Mouse (Mus musculus) limb, embryonic 12.5 days (tissue): ENCODE measurements around the gene Plekha7. TPM values are rescaled to one million over a fixed set of nuclear protein-coding genes. Genes with fewer than 3 reads are reported as not detected.

Experiments
- ATAC-seq: fragments of 200-750 bp; cut with Nextera tagmentation; 2 replicates; pipeline ENCODE4 v1.8.0; 2017; ENCODE audit warnings: low read depth, moderate TSS enrichment; ENCODE audit not compliant: insufficient number of reproducible peaks, insufficient read depth, low FRiP score, low TSS enrichment
- H3K27ac ChIP-seq: fragments of 300-500 bp; sonication (generic); 2 replicates; pipeline ENCODE4 v1.5.1; 2016; ENCODE audit warnings: mild to moderate bottlenecking, moderate library complexity
- H3K27me3 ChIP-seq: fragments of 300-500 bp; sonication (generic); 2 replicates; pipeline ENCODE4 v1.6.1; 2016; ENCODE audit warnings: mild to moderate bottlenecking, moderate library complexity
- H3K36me3 ChIP-seq: fragments of 300-500 bp; sonication (generic); 2 replicates; pipeline ENCODE4 v1.6.1; 2016; ENCODE audit warnings: mild to moderate bottlenecking, moderate library complexity
- H3K4me1 ChIP-seq: fragments of 300-500 bp; sonication (generic); replicated peaks from 2 replicates; pipeline ENCODE4 v1.6.1; 2016
- H3K4me2 ChIP-seq: fragments of 300-500 bp; sonication (generic); 2 replicates; pipeline ENCODE4 v1.6.1; 2016; ENCODE audit warnings: mild to moderate bottlenecking, moderate library complexity
- H3K4me3 ChIP-seq: fragments of 300-500 bp; sonication (generic); replicated peaks from 2 replicates; pipeline ENCODE4 v1.5.1; 2016; ENCODE audit warnings: mild to moderate bottlenecking
- H3K9ac ChIP-seq: fragments of 300-500 bp; sonication (generic); replicated peaks from 2 replicates; pipeline ENCODE4 v1.6.1; 2016; ENCODE audit warnings: mild to moderate bottlenecking, moderate library complexity
- H3K9me3 ChIP-seq: fragments of 300-500 bp; sonication (generic); 2 replicates; pipeline ENCODE4 v1.6.1; 2016; ENCODE audit warnings: mild to moderate bottlenecking, moderate library complexity
- WGBS: fragments of 180-500 bp; shearing (Covaris S2); methylation state at CpG from one replicate; pipeline ENCODE4 v1.1.7; 2016; 5-methylcytosine and 5-hydroxymethylcytosine counted together
- polyA plus RNA-seq: library from polyadenylated mRNA; unstranded; fragments of >200 nt; fragmentation: Nextera tagmentation; extraction: Ambion mirVana; gene quantifications from 2 replicates; pipeline ENCODE4 v1.2.1, GENCODE M21; 2016

Gene Plekha7
- polyA plus RNA-seq, 1 experiment from 2014 or later = 8.6 TPM

DNA sequence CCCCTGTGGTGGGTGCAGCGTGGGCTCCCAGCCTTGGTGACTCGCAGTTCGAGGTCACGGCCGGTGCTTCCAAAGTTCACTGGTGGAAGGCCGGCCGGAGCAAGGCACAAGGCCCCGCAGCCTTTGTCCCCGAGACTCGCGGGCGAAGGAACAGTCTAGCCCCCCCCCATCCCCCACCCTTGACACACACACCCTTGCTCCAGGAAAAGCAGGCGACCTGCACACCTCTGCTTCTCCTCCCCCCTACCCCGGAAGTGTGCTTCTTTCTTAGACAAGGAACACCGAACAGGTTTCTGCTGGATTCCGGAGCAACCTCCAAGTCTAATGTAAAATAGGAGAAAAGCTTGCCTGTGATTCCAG lies 436 bp upstream of the Plekha7 start:
- Histone ChIP-seq H3K9ac (no peak overlapping the region), H3K4me3 (peak overlapping the region; percentile 71), H3K36me3 (no peaks in the 10 kb centered on the region), H3K9me3 (no peaks in the 10 kb centered on the region), H3K27ac (no peak overlapping the region), H3K4me1 (peaks cover 17% of the 10 kb centered on the region), H3K4me2 (peak overlapping the region; percentile 100), H3K27me3 (peaks cover 40% of the 10 kb centered on the region)
- no peak for ATAC-seq
- 4% methylated on average over 16 of the region's 16 CpGs for WGBS

DNA sequence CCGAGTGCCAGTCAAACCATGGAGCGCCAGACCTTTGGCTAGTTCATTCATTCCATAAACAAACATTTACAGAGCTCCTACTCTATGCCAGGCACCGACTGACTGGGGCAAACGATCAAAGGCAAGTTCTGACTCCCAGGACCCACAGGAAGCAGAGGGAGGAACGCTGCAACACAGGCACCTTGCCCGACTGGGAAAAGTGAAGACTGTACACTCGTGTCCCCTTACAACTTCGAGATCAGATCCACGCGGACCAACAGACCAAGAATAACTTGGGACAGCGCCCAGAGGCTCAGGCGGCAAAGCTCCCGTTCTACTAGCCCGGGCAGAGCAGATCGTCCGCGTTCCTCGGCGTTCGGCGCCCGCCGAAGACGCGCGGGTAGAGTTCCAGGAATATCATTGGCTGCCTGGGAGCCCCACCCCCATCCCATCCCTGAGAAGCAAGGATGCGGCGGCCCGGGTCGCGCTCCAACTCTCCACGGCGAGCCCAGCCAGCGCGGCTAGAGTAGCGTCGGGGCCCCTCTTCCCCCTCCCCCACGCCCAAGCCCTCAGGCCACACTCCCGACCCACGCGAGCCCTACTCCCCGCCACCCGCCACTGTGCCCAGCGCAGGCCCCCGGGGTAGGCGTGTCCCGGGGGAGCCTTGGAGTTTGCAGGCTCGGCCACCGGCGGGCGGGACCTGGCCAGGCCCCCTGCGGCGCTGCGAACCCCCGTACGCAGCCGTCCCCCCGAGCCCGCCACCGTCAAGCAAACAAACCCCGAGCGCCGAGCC lies 891 bp downstream of the Plekha7 start:
- Histone ChIP-seq H3K9ac (peak overlapping the region; percentile 61), H3K27ac (no peak overlapping the region)
- under 1% methylated on average over 63 of the region's 63 CpGs for WGBS

DNA sequence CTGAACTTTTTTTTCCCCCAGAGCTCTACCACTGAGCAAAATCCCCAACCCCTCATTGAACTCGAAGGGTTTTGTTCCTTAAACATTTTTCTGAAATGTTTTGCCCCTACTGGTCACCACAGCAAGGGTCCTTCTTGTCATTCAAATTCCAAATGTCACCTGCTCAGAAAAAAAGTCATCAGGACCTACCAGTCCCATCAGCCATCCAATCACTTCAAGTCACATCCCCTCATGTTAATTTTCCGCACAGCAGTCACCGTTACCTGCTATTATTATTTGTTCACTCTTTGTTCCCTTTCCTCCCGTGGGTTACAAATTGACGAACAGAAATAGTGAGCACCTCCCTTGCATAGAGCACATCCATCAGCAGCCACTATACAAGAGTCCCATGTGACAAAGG lies 1.6 kb downstream of the Plekha7 start:
- Histone ChIP-seq H3K9me3 (no peaks in the 10 kb centered on the region), H3K4me1 (peaks cover 17% of the 10 kb centered on the region), H3K27me3 (peaks cover 40% of the 10 kb centered on the region), H3K36me3 (no peaks in the 10 kb centered on the region), H3K27ac (no peak overlapping the region), H3K4me3 (peak overlapping the region; percentile 71), H3K4me2 (peak overlapping the region; percentile 100), H3K9ac (no peak overlapping the region)
- WGBS = 20% methylated on average over 5 of the region's 5 CpGs
- no peak for ATAC-seq

More for the DNA sequence above, 891 bp downstream of the Plekha7 start:
- Histone ChIP-seq H3K4me3 (peak overlapping the region; percentile 71), H3K4me1 (peaks cover 17% of the 10 kb centered on the region), H3K4me2 (peak overlapping the region; percentile 100), H3K36me3 (no peaks in the 10 kb centered on the region), H3K9me3 (no peaks in the 10 kb centered on the region), H3K27me3 (peaks cover 40% of the 10 kb centered on the region)
- peak; percentile 68 for ATAC-seq

DNA sequence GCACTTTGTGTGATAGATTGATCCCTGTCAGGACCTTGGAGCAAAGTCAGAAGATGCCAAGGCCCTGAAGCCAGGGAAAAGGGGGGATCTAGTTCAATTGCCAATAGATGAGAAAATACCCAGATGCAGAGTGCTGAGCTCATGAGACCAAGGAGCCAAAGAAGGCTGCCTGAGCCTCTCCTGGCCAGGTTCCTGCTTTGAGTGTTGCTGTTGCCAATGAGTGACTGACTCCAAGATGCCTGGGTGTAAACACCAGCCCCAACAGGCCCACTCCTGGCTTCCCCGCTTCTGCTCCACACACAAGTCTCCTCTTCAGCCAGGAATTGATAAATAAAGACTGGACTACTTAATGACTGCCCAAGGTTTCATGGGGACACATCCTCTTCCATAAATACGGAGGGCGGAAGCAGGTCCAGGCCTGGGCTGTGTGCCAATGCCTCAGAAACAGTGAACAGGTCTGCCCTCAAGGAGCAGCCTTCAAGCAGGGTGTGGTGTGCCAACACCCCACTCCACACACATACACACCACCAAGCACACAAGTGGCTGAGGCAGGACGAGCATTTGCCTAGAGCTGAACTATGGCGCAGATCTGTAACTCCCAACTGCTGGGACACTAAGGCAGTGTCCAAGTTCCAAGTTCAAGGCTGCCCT lies 6.4 kb downstream of the Plekha7 start:
- H3K9me3 ChIP-seq = no peaks in the 10 kb centered on the region
- WGBS = 89% methylated on average over 5 of the region's 5 CpGs
- H3K36me3 ChIP-seq = no peaks in the 10 kb centered on the region
- peak; percentile 22; the same call in 1 of the 2 replicates for ATAC-seq
- no peak overlapping the region for H3K9ac ChIP-seq
- H3K4me1 ChIP-seq = 0 out of 2 replicates have a peak, but pooled peaks cover 4% of the 10 kb centered on the region
- H3K4me3 ChIP-seq = no peak overlapping the region
- no peak overlapping the region for H3K27ac ChIP-seq
- H3K27me3 ChIP-seq = peaks cover 17% of the 10 kb centered on the region
- H3K4me2 ChIP-seq = no peak overlapping the region

DNA sequence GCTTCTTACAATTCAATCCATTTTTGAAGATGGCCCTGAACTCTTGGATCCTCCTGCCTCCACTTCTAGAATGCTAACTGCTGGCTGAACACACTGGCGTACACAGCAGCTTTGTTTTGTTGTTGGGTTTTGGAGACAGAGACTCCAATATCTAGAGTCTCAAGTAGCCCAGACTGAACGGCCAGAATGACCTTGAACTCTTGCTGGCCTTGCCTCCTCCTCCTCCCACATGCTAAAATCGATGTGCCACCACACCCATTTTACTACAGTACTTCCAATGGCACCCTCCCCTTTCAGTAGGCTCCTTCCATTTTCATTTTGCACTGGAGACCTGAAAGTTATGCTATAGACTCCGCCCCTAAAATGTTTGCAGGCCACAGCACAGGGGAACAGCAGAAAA lies 7.0 kb downstream of the Plekha7 start:
- H3K4me1 ChIP-seq = 0 out of 2 replicates have a peak, but pooled peaks cover 4% of the 10 kb centered on the region
- no peak overlapping the region for H3K9ac ChIP-seq
- H3K4me3 ChIP-seq = no peak overlapping the region

DNA sequence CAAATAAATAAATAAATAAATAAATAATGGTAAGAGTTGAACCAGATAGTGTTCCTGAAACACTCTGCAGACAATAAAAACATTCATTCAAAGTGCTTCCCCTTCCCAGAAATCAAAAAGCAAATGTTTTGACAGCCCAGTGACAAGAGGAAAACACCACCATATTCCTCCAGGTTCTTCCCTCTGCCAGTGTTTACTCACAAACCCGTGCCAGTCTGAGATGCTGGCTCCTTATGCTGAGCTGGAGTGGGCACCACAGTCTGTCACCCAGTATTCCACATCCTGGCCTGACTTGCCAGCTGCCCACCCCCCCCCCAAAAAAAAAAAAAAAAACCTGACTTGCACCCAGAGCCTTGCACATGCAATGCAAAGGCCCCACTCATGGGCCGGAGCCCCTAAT lies 9.3 kb downstream of the Plekha7 start:
- no peak overlapping the region for H3K9ac ChIP-seq
- H3K9me3 ChIP-seq = no peaks in the 10 kb centered on the region
- H3K27me3 ChIP-seq = no peaks in the 10 kb centered on the region
- H3K4me1 ChIP-seq = peaks cover 19% of the 10 kb centered on the region
- WGBS = 81% methylated on average over 2 of the region's 2 CpGs
- H3K36me3 ChIP-seq = no peaks in the 10 kb centered on the region
- H3K27ac ChIP-seq = no peak overlapping the region
- no peak for ATAC-seq
- no peak overlapping the region for H3K4me2 ChIP-seq
- H3K4me3 ChIP-seq = no peak overlapping the region

More for the DNA sequence above, 7.0 kb downstream of the Plekha7 start:
- Histone ChIP-seq H3K36me3 (no peaks in the 10 kb centered on the region), H3K4me2 (no peak overlapping the region), H3K27me3 (peaks cover 11% of the 10 kb centered on the region), H3K27ac (no peak overlapping the region), H3K9me3 (no peaks in the 10 kb centered on the region)
- no peak for ATAC-seq
- WGBS = 88% methylated on average over 4 of the region's 4 CpGs

DNA sequence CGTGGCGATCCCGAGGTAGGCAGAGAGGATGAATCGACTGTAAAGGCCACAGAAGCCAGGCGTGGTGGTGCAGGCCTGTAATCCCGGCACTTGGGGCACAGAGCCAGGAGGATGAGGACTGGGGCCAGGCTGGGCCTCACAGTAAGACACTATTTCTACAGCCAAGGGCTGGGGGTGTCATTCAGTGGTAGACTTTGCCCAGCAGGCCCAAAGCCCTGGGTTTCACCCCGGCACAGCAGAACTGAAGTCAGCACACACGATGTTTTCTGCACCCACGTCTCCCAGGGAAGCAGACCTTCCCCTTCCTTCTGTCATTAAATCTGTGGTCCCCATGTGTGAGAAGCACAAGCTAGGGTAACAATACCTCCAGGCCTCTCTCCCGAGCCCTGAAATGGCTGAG lies 9.8 kb downstream of the Plekha7 start:
- 78% methylated on average over 10 of the region's 10 CpGs for WGBS
- H3K4me1 ChIP-seq = peaks cover 19% of the 10 kb centered on the region

DNA sequence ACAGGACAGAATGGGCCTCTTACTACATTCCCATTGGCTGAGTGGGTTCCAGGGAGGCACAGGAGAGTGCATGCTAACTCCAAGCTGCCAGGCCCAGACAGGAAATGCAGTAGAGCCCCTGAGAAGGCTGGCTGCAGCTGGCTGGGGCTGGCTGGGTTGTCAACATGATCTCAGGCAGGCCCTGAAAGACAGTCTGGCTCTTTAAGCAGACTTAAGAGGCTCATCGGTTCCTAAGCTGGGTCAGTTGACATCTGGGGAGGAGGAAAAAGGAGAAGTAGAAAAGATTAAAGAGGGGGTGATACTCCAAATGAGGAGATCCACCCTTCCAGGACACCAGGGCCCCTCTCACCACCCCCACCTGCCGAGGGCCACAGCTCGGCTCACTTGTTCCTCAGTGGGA lies 13.2 kb downstream of the Plekha7 start:
- no peak overlapping the region for H3K9ac ChIP-seq
- WGBS = 67% methylated on average over 3 of the region's 3 CpGs
- H3K27me3 ChIP-seq = no peaks in the 10 kb centered on the region
- no peak for ATAC-seq
- H3K4me3 ChIP-seq = no peak overlapping the region
- H3K27ac ChIP-seq = 0 out of 2 replicates have a peak overlapping the region, but pooled peaks have one; percentile 26
- H3K4me2 ChIP-seq = no peak overlapping the region
- peaks cover 28% of the 10 kb centered on the region for H3K4me1 ChIP-seq
- no peaks in the 10 kb centered on the region for H3K9me3 ChIP-seq
- H3K36me3 ChIP-seq = no peaks in the 10 kb centered on the region

More for the DNA sequence above, 9.8 kb downstream of the Plekha7 start:
- Histone ChIP-seq H3K9me3 (no peaks in the 10 kb centered on the region), H3K27me3 (no peaks in the 10 kb centered on the region), H3K36me3 (no peaks in the 10 kb centered on the region), H3K4me3 (no peak overlapping the region), H3K4me2 (no peak overlapping the region), H3K9ac (no peak overlapping the region), H3K27ac (no peak overlapping the region)
- ATAC-seq = no peak

DNA sequence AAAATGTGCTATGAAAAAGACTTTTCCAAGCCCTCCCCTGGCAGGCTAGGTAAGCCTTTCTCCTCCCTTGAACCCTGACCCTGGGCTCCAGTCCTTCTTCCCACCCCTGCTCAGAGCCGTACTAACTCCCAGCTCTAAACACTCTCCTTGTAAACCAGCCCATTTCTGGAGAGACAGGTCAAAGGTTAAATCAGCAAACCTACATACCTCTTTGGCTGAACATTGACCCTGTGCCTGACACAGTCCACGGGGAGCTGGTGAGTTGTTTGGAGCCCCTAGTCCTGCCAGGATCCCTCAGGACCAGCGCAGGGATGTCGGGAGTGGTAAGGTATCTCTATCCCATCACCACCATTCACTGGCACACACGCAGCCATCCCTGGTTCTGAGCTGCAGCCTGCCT lies 15.8 kb downstream of the Plekha7 start:
- H3K36me3 ChIP-seq = no peaks in the 10 kb centered on the region
- no peaks in the 10 kb centered on the region for H3K27me3 ChIP-seq
- no peak overlapping the region for H3K4me3 ChIP-seq
- H3K4me1 ChIP-seq = peaks cover 26% of the 10 kb centered on the region
- H3K4me2 ChIP-seq = no peak overlapping the region
- WGBS = 39% methylated on average over 5 of the region's 5 CpGs
- no peak overlapping the region for H3K27ac ChIP-seq
- no peak for ATAC-seq
- no peak overlapping the region for H3K9ac ChIP-seq
- no peaks in the 10 kb centered on the region for H3K9me3 ChIP-seq

DNA sequence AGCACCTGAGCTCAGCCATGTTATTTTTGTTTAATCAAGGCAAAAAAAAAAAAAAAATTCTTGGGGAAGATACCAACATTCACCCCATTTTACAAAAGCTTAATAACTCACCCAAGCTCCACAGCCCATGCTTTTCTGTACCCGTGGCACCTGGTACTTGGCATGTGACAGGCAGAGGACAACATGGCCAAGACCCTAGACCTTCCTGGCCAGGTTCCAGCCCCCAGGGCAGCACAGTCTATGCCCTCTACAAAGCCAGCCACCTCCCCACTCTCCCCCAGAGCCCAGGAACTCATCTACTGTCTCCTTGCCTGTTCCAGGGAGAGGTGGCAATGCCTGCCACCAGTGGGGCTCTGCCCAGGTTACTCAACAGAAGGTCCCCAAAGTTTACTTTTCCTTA lies 17.6 kb downstream of the Plekha7 start:
- Histone ChIP-seq H3K4me2 (no peak overlapping the region), H3K4me1 (peaks cover 40% of the 10 kb centered on the region), H3K9me3 (no peaks in the 10 kb centered on the region), H3K27ac (no peak overlapping the region), H3K9ac (no peak overlapping the region), H3K36me3 (no peaks in the 10 kb centered on the region), H3K27me3 (no peaks in the 10 kb centered on the region), H3K4me3 (no peak overlapping the region)
- no peak for ATAC-seq
- WGBS = 75% methylated on average over 1 of the region's 1 CpGs

DNA sequence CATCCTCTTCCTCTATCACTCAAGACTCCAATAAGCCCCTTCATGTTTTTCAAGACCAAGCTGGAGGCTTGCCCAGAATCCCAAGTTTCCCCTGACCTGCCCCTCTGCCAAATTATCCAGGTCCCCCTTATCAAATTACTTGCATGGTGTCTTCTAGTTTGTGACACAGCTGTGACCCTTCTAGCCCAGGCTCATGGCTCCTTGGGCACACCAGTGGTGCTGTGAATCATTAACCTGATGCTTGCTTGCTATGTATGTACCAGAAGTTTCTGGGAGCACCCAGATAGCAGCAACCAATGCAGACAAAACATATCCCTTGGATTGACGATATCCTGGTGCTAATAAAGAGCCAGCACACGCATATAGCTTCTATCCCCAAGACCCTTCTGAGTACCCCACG lies 19.2 kb downstream of the Plekha7 start:
- Histone ChIP-seq H3K27me3 (no peaks in the 10 kb centered on the region), H3K4me1 (peaks cover 25% of the 10 kb centered on the region), H3K9me3 (no peaks in the 10 kb centered on the region), H3K4me2 (no peak overlapping the region), H3K27ac (no peak overlapping the region), H3K4me3 (no peak overlapping the region), H3K36me3 (no peaks in the 10 kb centered on the region), H3K9ac (no peak overlapping the region)
- no peak for ATAC-seq
- WGBS = 95% methylated on average over 3 of the region's 3 CpGs
